In the genomic region with DNA sequence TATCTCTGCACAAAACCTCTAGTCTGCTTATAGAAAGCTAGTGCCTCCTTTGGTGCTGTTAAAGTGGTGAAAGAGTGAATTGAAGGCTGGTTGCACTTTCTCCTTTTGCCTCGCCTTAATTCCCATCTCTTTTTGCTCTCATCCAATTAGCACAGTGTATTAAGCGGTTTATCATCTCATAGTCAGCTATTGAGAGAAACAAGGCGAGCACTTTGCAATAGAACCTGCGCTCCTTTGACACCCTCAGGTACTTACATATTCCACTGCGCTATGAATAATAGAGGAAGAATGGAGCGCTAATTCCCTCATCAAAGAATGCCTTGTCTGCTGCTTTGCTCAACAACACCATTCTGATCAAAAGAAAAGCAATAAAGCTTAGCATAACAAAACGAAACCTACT, we compare ENCODE assay signal across 14 mouse cellular contexts. TPM values are rescaled to one million over a fixed set of nuclear protein-coding genes. Genes with fewer than 3 reads are reported as not detected.
"Had no signal": no experiment of that assay in that cellular context is flagged by ENCODE, and none has a peak within 500 bp of the region (broad histone marks: within the 10 kb centered on the region; RNA-seq: fewer than 3 reads in every experiment).

No protein-coding gene starts in this region.

- H3K4me3 ChIP-seq: limb, embryonic 15.5 days; myocyte; neural tube, embryonic 15.5 days had no signal

- H3K27ac ChIP-seq: limb, embryonic 15.5 days; liver, embryonic 14.5 days; neural tube, embryonic 15.5 days had no signal

- H3K9ac ChIP-seq: limb, embryonic 15.5 days; liver, embryonic 14.5 days; neural tube, embryonic 15.5 days had no signal

- DNase-seq: kidney, adult 8-10 months; kidney, postnatal 25 days; layer of hippocampus, postnatal 36 days; lung, adult 18-20 months; right cerebral cortex, postnatal 4 days; spleen, adult 18-20 months; thymus, adult 18-20 months; thymus, postnatal 25 days had no signal

- H3K4me2 ChIP-seq: limb, embryonic 15.5 days; neural tube, embryonic 15.5 days had no signal

- H3K9me3 ChIP-seq: limb, embryonic 15.5 days; neural tube, embryonic 15.5 days had no signal

- H3K36me3 ChIP-seq: limb, embryonic 15.5 days; neural tube, embryonic 15.5 days had no signal

RNA-seq across cellular contexts. Expression of a gene that starts 15.6 kb away (rescaled TPM):
- polyA plus RNA-seq: lung, embryonic 16.5 days; urinary bladder, adult 2 months had no signal
